Mouse (Mus musculus) brain, adult 10 weeks (tissue): ENCODE results near the gene Slc25a34. TPM values are rescaled to one million over a fixed set of nuclear protein-coding genes. Genes with fewer than 3 reads are reported as not detected.

Source experiments
- polyA plus RNA-seq: library from polyadenylated mRNA; stranded (reverse); fragments of 350-450 nt; fragmentation: Illumina TruSeq; extraction: RNeasy Lipid Tissue Mini Kit (QIAGEN cat#74804); gene quantifications from one replicate; pipeline ENCODE4 v1.2.3, GENCODE M21; 2015; ENCODE audit warnings: low read depth, low replicate concordance

Slc25a34 gene
- polyA plus RNA-seq: 8.2 TPM

GRCm38 (mm10) chr4:141623666-141624065 lies at the start of gene Slc25a34:
Gene Slc25a34, minus strand, starts transcription at chr4:141623821.

GRCm38 (mm10) chr4:141664799-141665198 lies 41.2 kb upstream of the Slc25a34 start, which contains the start of gene Plekhm2:
Gene Plekhm2, minus strand, starts transcription at chr4:141664899.

GRCm38 (mm10) chr4:141618565-141619243 lies 4.9 kb downstream of the Slc25a34 start, which contains the start of gene Tmem82:
Gene Tmem82, minus strand, starts transcription at chr4:141618633.

GRCm38 (mm10) chr4:141605861-141606260 lies 17.8 kb downstream of the Slc25a34 start, which contains the start of gene Fblim1:
Gene Fblim1, minus strand, starts transcription at chr4:141606096.

Other genes starting within 250 kb of the Slc25a34 start
- gene Clcnka, start 225.1 kb downstream of the Slc25a34 start, polyA plus RNA-seq: not detected
- gene Clcnkb, start 207.8 kb downstream of the Slc25a34 start, polyA plus RNA-seq: not detected
- not detected for gene Hspb7, start 203.0 kb downstream of the Slc25a34 start, polyA plus RNA-seq
- gene Srarp, start 187.7 kb downstream of the Slc25a34 start, polyA plus RNA-seq: 8.2 TPM
- gene Zbtb17, start 179.2 kb downstream of the Slc25a34 start, polyA plus RNA-seq: 28.4 TPM
- 16.9 TPM for gene Spen, start 85.2 kb downstream of the Slc25a34 start, polyA plus RNA-seq
- 1.2 TPM for gene Fblim1, start 17.7 kb downstream of the Slc25a34 start, polyA plus RNA-seq
- gene Tmem82, start 5.2 kb downstream of the Slc25a34 start, polyA plus RNA-seq: 0.43 TPM
- 66.4 TPM for gene Plekhm2, start 41.1 kb upstream of the Slc25a34 start, polyA plus RNA-seq
- 6.5 TPM for gene Rsc1a1, start 61.8 kb upstream of the Slc25a34 start, polyA plus RNA-seq
- 20.2 TPM for gene Ddi2, start 99.6 kb upstream of the Slc25a34 start, polyA plus RNA-seq
- 2.3 TPM for gene Agmat, start 122.9 kb upstream of the Slc25a34 start, polyA plus RNA-seq
- gene Dnajc16, start 167.1 kb upstream of the Slc25a34 start, polyA plus RNA-seq: 28.5 TPM
- gene Casp9, start 169.8 kb upstream of the Slc25a34 start, polyA plus RNA-seq: 16.7 TPM
- gene Cela2a, start 202.3 kb upstream of the Slc25a34 start, polyA plus RNA-seq: not detected
- not detected for gene Ctrc, start 222.5 kb upstream of the Slc25a34 start, polyA plus RNA-seq